Mouse (Mus musculus) small intestine, adult 2 months (tissue): ENCODE results near the gene Ttc28.

Source experiments
- CTCF ChIP-seq: fragments of 200-500 bp; IDR thresholded peaks from 2 replicates; pipeline ENCODE4 v1.5.1; 2012; ENCODE audit warnings: low read depth, mild to moderate bottlenecking, control low read depth, inconsistent platforms, low read length, moderate library complexity, mixed read lengths; ENCODE audit not compliant: insufficient replicate concordance, insufficient read length; ENCODE audit errors: extremely low read depth
- POLR2A ChIP-seq: fragments of 200-500 bp; IDR thresholded peaks from 2 replicates; pipeline ENCODE4 v1.6.1; 2012; ENCODE audit warnings: low read depth, mild to moderate bottlenecking, control low read depth, inconsistent platforms, low read length, moderate library complexity

DNA sequence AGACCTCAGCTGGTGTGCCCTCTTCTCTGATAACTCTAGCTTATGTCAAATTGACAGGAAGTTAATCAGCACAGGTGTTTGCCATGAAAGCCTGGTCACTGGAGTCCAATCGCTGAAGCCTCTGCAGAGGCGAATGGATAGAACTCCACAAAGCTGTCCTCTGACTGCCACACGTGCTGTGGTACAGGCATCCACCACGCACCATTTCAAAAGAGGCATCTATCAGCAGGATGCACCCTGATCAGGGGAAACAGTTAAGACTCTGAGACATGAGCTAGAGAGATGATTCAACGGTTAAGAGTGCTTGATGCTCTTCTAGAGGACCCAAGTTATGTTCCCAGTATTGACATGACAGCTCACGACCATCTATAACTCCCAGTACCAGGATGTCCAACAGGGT, 435.5 kb downstream of the Ttc28 start:
- TF ChIP-seq POLR2A, result no peak
- no peak for TF ChIP-seq CTCF
